Mouse (Mus musculus): ENCODE data around the gene Thrb.

Gene Thrb

GRCm38 (mm10) chr14:17959901-17960300, 299.8 kb downstream of the Thrb start:
- DNase-seq (ENCODE audit: low spot score): no peak

GRCm38 (mm10) chr14:17967117-17967726, 307.2 kb downstream of the Thrb start:
- peak; percentile 23 for DNase-seq (ENCODE audit: low spot score)

- DNase-seq (ENCODE audit: low spot score): no peak
Observed at GRCm38 (mm10) chr14:17972132-17972531, 312.1 kb downstream of the Thrb start.

GRCm38 (mm10) chr14:17972665-17973064, 312.6 kb downstream of the Thrb start:
- no peak for DNase-seq (ENCODE audit: low spot score)

GRCm38 (mm10) chr14:17975786-17976185, 315.7 kb downstream of the Thrb start:
- DNase-seq (ENCODE audit: low spot score): no peak

GRCm38 (mm10) chr14:17978259-17978658, 318.2 kb downstream of the Thrb start:
- no peak for DNase-seq (ENCODE audit: low spot score)

GRCm38 (mm10) chr14:17981258-17981657, 321.2 kb downstream of the Thrb start:
- DNase-seq (ENCODE audit: low spot score): no peak

GRCm38 (mm10) chr14:17982017-17982416, 322.0 kb downstream of the Thrb start:
- no peak for DNase-seq (ENCODE audit: low spot score)

- no peak for DNase-seq (ENCODE audit: low spot score)
Observed at GRCm38 (mm10) chr14:17983390-17983789, 323.3 kb downstream of the Thrb start.

GRCm38 (mm10) chr14:17983839-17984238, 323.8 kb downstream of the Thrb start:
- no peak for DNase-seq (ENCODE audit: low spot score)

- no peak for DNase-seq (ENCODE audit: low spot score)
Observed at GRCm38 (mm10) chr14:17988580-17988979, 328.5 kb downstream of the Thrb start.

- DNase-seq (ENCODE audit: low spot score): peak; percentile 5
Observed at GRCm38 (mm10) chr14:17989182-17989581, 329.1 kb downstream of the Thrb start.

GRCm38 (mm10) chr14:17990186-17990585, 330.1 kb downstream of the Thrb start:
- no peak for DNase-seq (ENCODE audit: low spot score)

- peak; percentile 20 for DNase-seq (ENCODE audit: low spot score)
Observed at GRCm38 (mm10) chr14:18001886-18002285, 341.8 kb downstream of the Thrb start.

GRCm38 (mm10) chr14:18003686-18004085, 343.6 kb downstream of the Thrb start:
- DNase-seq (ENCODE audit: low spot score): no peak

GRCm38 (mm10) chr14:18008524-18008923, 348.5 kb downstream of the Thrb start:
- no peak for DNase-seq (ENCODE audit: low spot score)

- no peak for DNase-seq (ENCODE audit: low spot score)
Observed at GRCm38 (mm10) chr14:18016604-18017003, 356.5 kb downstream of the Thrb start.

- no peak for DNase-seq (ENCODE audit: low spot score)
Observed at GRCm38 (mm10) chr14:18020128-18020527, 360.1 kb downstream of the Thrb start.

- no peak for DNase-seq (ENCODE audit: low spot score)
Observed at GRCm38 (mm10) chr14:18020636-18021035, 360.6 kb downstream of the Thrb start.

GRCm38 (mm10) chr14:18021726-18022125, 361.7 kb downstream of the Thrb start:
- peak; percentile 12 for DNase-seq (ENCODE audit: low spot score)

- DNase-seq (ENCODE audit: low spot score): no peak
Observed at GRCm38 (mm10) chr14:18022351-18022750, 362.3 kb downstream of the Thrb start.

- no peak for DNase-seq (ENCODE audit: low spot score)
Observed at GRCm38 (mm10) chr14:18027867-18028266, 367.8 kb downstream of the Thrb start.

- no peak for DNase-seq (ENCODE audit: low spot score)
Observed at GRCm38 (mm10) chr14:18029181-18029932, 369.3 kb downstream of the Thrb start.

GRCm38 (mm10) chr14:18031941-18032340, 371.9 kb downstream of the Thrb start:
- no peak for DNase-seq (ENCODE audit: low spot score)
